Mouse (Mus musculus): ENCODE data around the gene Cacng5. TPM values are rescaled to one million over a fixed set of nuclear protein-coding genes. Genes with fewer than 3 reads are reported as not detected.

Cacng5 gene
- 0.28 and 0.34 TPM in 2 replicates for polyA plus RNA-seq (2015; fragmentation: Nextera tagmentation; extraction: Ambion mirVana)

DNA sequence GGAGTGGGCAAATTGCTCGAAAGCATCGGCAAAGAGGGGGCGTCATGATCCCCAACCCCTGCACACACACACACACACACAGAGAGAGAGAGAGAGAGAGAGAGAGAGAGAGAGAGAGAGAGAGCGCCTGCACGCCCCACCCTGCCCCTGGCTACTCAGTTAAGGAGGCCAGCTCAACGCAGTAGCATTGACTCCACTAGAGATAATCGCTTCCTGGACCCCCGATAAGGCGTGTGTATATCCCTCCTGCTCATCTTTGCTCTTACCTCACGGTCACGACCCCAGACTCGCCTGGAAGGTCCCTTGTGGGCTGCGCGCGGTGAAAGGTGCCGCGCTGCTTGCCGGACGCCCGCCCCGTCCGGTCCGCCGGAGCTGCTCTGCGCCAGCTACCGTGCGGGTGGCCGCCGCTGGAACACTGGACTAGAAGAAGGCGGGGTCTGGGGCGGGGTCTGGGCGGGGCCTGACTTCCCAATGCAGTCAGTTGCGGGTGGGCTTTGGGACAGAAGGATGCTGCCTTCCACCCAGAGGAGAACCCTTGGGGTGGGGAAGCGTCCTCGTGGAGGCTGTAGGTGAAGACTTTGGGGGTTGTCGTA lies at the start of gene Cacng5:
Gene Cacng5 (minus strand): TSS at position 422 of the 593 bp plus-strand sequence.
- H3K27ac ChIP-seq (ENCODE audit: low read length): no peak within 1 kb of the TSS
- H3K4me1 ChIP-seq (ENCODE audit: control insufficient read depth, insufficient read depth, low read length): 0 out of 2 replicates have a peak, but pooled peaks cover 2% of the 10 kb centered on the region
- WGBS: 6% methylated on average over 36 of the region's 36 CpGs
- peak within 1 kb of the TSS; percentile 61 for H3K4me2 ChIP-seq (ENCODE audit: low read depth, low read length)
- 0 out of 2 replicates have a peak, but pooled peaks have one; percentile 59 for ATAC-seq
- H3K4me3 ChIP-seq (ENCODE audit: low read length): peak within 1 kb of the TSS; percentile 37
- H3K36me3 ChIP-seq (ENCODE audit: control insufficient read depth, insufficient read depth, low read length): no peaks in the 10 kb centered on the region
- H3K9me3 ChIP-seq (ENCODE audit: control insufficient read depth, low read length): no peaks in the 10 kb centered on the region
- H3K9ac ChIP-seq (ENCODE audit: low read depth, low read length): no peak within 1 kb of the TSS
- H3K27me3 ChIP-seq (replicated peaks; ENCODE audit: control insufficient read depth, insufficient read depth, low read length): peaks cover 11% of the 10 kb centered on the region; the same call in 1 of the 2 replicates

DNA sequence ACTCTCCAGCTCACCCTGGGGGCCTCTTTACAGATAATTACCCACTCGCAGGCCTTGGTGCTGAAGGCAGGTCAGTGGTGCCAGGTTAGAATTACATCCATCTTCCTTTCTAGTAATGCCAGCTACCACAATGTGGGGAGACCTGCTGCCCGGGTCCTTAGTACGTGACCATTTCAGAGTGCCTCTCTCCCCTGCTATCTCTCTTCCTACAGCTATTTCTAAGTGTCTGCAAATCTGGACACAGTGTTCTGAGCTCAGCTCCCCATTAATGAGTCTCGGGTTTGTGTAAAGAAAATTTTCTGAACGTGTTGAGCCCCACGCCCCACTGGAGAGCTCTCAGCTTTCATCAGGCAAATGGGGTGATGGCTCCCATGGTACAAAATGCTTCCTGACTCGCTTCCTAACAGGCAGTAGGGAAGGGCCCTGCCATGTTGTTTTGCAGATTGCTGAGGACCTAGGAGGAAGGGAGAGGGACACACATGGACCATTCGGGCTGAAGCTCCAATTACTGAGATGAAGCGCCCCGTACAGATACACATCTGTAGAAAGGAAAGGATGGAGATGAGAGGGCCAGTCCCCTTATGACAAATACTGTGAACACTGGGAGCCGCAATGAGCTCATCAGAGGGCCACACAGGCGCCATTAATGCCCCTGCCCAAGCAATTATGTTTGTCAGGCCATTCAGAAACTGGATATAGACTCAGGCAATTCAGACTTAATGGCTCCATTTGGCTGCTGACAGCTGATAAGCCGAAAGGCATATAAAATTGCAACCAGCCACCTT lies 42.9 kb upstream of the Cacng5 start:
- Histone ChIP-seq H3K9me3 (ENCODE audit: control insufficient read depth, low read length) (0 out of 2 replicates have a peak, but pooled peaks cover 3% of the 10 kb centered on the region), H3K4me3 (ENCODE audit: low read length) (no peak overlapping the region), H3K36me3 (ENCODE audit: control insufficient read depth, insufficient read depth, low read length) (peaks cover 6% of the 10 kb centered on the region), H3K27me3 (replicated peaks; ENCODE audit: control insufficient read depth, insufficient read depth, low read length) (no peaks in the 10 kb centered on the region), H3K4me1 (ENCODE audit: control insufficient read depth, insufficient read depth, low read length) (no peaks in the 10 kb centered on the region), H3K4me2 (ENCODE audit: low read depth, low read length) (no peak overlapping the region), H3K9ac (ENCODE audit: low read depth, low read length) (no peak overlapping the region), H3K27ac (ENCODE audit: low read length) (no peak overlapping the region)
- WGBS: 81% methylated on average over 13 of the region's 13 CpGs
- no peak for ATAC-seq

DNA sequence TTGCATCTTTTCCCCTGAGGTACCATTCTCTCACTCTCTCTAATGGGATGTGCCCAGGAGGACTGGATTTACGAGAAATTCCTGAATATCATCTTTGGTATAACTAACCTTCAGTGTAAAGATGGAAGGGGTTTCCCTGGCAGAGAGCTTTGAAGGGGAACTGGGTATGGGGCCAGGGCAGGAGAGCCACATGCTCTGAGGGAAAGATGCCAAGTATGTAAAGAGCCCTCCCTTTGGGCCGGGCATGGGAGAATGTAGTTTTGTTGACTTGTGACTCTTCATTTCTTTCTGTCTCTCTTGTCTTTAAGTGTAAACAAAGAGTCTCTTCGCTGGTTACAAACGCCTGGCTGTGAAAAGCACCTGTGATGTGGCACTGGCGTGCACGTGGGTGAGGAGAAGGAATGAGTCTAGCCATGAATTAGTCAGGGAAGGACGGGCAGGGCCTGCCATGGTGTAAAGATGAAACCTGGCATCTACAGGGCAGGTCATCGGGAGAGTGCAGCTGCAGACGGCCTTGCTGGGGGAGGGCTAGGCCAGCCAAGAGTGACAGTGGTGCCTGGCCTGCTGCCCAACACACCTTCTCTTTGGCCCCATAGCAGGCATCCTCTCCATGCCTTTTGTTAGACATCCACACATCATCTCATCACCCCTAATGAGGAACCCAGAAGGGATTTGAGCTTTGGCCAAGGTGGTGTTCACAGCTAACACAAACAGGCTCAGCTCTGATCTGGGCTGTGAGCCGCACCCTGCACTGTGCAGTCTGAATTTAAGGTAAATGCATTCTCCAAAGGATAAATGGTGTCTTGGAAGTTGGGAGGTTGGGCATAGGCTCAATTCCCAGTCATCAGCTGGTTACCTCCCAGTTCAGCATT lies 40.6 kb upstream of the Cacng5 start:
- peaks cover under 1% of the 10 kb centered on the region for H3K36me3 ChIP-seq (ENCODE audit: control insufficient read depth, insufficient read depth, low read length)
- 77% methylated on average over 10 of the region's 10 CpGs for WGBS
- no peak overlapping the region for H3K9ac ChIP-seq (ENCODE audit: low read depth, low read length)
- no peaks in the 10 kb centered on the region for H3K4me1 ChIP-seq (ENCODE audit: control insufficient read depth, insufficient read depth, low read length)
- no peaks in the 10 kb centered on the region for H3K27me3 ChIP-seq (replicated peaks; ENCODE audit: control insufficient read depth, insufficient read depth, low read length)
- H3K4me3 ChIP-seq (ENCODE audit: low read length): no peak overlapping the region
- H3K4me2 ChIP-seq (ENCODE audit: low read depth, low read length): no peak overlapping the region
- ATAC-seq: no peak
- H3K9me3 ChIP-seq (ENCODE audit: control insufficient read depth, low read length): 0 out of 2 replicates have a peak, but pooled peaks cover 3% of the 10 kb centered on the region
- H3K27ac ChIP-seq (ENCODE audit: low read length): no peak overlapping the region

DNA sequence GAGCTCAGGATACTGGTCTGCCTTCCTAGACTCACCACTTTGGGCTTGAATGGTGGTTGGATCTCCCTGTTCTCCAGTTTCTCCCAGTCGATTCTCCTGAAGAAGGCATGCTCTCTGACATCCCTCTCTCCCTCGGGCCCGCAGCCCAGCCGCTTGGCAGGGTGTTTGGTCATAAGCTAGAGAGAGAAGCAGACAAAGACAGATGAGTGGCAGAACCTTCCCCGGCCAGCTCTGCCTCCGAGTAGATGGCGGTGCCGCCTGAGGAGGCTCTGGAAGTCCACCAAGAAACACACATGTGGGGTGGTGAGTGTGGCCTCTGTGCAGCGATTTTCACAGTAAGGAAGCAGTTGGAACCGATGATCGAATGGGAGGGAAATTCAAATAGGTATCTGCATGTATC lies 36.6 kb upstream of the Cacng5 start:
- no peaks in the 10 kb centered on the region for H3K9me3 ChIP-seq (ENCODE audit: control insufficient read depth, low read length)
- no peak overlapping the region for H3K4me2 ChIP-seq (ENCODE audit: low read depth, low read length)
- no peak overlapping the region for H3K9ac ChIP-seq (ENCODE audit: low read depth, low read length)
- H3K4me1 ChIP-seq (ENCODE audit: control insufficient read depth, insufficient read depth, low read length): no peaks in the 10 kb centered on the region
- H3K27me3 ChIP-seq (replicated peaks; ENCODE audit: control insufficient read depth, insufficient read depth, low read length): no peaks in the 10 kb centered on the region
- no peak for ATAC-seq
- H3K4me3 ChIP-seq (ENCODE audit: low read length): no peak overlapping the region
- 88% methylated on average over 11 of the region's 11 CpGs for WGBS
- no peaks in the 10 kb centered on the region; the same call in 1 of the 2 replicates for H3K36me3 ChIP-seq (ENCODE audit: control insufficient read depth, insufficient read depth, low read length)
- no peak overlapping the region for H3K27ac ChIP-seq (ENCODE audit: low read length)

DNA sequence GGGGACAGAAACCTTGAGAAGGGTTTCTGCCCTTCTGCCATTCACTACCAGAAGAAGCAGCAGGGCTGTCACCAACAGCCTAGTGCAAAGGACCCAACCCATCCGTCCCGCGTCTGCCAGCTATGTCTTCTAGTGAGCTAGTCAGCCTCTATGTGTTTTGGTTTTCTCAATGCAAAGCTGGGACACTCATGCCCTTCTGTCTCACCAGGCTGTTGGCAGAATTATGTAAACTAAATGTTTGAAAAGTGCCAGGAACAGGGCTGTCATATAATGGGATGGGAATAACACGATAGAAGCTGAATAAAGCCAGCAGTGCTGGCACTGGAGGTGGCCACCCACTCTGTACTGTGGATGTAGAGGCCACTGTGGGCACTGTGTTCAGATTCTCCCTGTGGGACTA lies 35.8 kb upstream of the Cacng5 start:
- H3K4me1 ChIP-seq (ENCODE audit: control insufficient read depth, insufficient read depth, low read length): no peaks in the 10 kb centered on the region
- H3K4me2 ChIP-seq (ENCODE audit: low read depth, low read length): no peak overlapping the region
- ATAC-seq: no peak
- no peak overlapping the region for H3K9ac ChIP-seq (ENCODE audit: low read depth, low read length)
- no peak overlapping the region for H3K27ac ChIP-seq (ENCODE audit: low read length)
- no peaks in the 10 kb centered on the region; the same call in 1 of the 2 replicates for H3K36me3 ChIP-seq (ENCODE audit: control insufficient read depth, insufficient read depth, low read length)
- H3K9me3 ChIP-seq (ENCODE audit: control insufficient read depth, low read length): no peaks in the 10 kb centered on the region
- H3K4me3 ChIP-seq (ENCODE audit: low read length): no peak overlapping the region
- 89% methylated on average over 4 of the region's 4 CpGs for WGBS
- H3K27me3 ChIP-seq (replicated peaks; ENCODE audit: control insufficient read depth, insufficient read depth, low read length): no peaks in the 10 kb centered on the region

DNA sequence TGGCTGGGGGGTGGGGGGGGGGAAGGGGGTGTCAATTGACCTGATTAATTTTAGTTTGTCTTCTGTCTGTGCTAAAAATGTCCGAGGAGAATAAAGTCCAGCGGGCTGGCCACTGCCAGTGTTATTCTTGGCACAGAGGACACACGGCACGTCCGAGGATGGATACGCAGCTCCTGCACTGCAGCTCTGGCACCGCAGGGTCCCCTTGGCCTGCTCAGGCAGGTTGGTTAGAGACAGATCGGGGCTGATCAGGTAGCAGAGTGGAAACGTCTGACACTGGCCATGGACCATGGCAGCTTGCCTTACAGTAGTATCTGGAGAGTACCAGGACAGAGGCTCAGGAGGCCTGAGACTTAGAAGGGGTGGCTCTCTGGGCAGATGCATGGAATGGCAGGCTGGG lies 35.4 kb upstream of the Cacng5 start:
- H3K9me3 ChIP-seq (ENCODE audit: control insufficient read depth, low read length): no peaks in the 10 kb centered on the region
- ATAC-seq: no peak
- H3K4me2 ChIP-seq (ENCODE audit: low read depth, low read length): no peak overlapping the region
- H3K27me3 ChIP-seq (replicated peaks; ENCODE audit: control insufficient read depth, insufficient read depth, low read length): no peaks in the 10 kb centered on the region
- no peak overlapping the region for H3K4me3 ChIP-seq (ENCODE audit: low read length)
- WGBS: 79% methylated on average over 9 of the region's 9 CpGs
- H3K36me3 ChIP-seq (ENCODE audit: control insufficient read depth, insufficient read depth, low read length): no peaks in the 10 kb centered on the region; the same call in 1 of the 2 replicates
- no peaks in the 10 kb centered on the region for H3K4me1 ChIP-seq (ENCODE audit: control insufficient read depth, insufficient read depth, low read length)
- no peak overlapping the region for H3K9ac ChIP-seq (ENCODE audit: low read depth, low read length)
- H3K27ac ChIP-seq (ENCODE audit: low read length): no peak overlapping the region

DNA sequence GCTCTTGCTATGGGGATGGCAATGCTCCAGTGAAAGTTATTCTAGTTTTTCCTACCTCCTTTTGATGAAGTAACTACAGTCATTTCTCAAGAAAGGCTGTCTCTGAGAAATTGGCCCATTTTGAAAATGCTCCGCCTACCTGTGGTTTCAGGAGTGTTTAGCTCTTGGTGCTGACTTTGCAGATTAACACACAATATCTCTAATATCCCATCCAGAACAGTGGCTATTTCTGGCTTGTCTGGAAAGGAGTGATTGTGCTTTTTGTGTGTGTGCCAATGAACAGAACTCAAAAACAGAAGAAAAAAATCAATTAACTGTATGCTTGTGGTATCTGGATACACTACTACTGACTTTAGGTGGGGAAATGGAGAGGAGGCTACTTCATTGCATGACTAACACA lies 33.1 kb upstream of the Cacng5 start:
- Histone ChIP-seq H3K27ac (ENCODE audit: low read length) (no peak overlapping the region), H3K4me1 (ENCODE audit: control insufficient read depth, insufficient read depth, low read length) (no peaks in the 10 kb centered on the region), H3K4me2 (ENCODE audit: low read depth, low read length) (no peak overlapping the region), H3K4me3 (ENCODE audit: low read length) (no peak overlapping the region), H3K36me3 (ENCODE audit: control insufficient read depth, insufficient read depth, low read length) (peaks cover 7% of the 10 kb centered on the region), H3K9me3 (ENCODE audit: control insufficient read depth, low read length) (no peaks in the 10 kb centered on the region), H3K9ac (ENCODE audit: low read depth, low read length) (no peak overlapping the region), H3K27me3 (replicated peaks; ENCODE audit: control insufficient read depth, insufficient read depth, low read length) (no peaks in the 10 kb centered on the region)
- no peak for ATAC-seq
- WGBS: 100% methylated on average over 1 of the region's 1 CpGs

DNA sequence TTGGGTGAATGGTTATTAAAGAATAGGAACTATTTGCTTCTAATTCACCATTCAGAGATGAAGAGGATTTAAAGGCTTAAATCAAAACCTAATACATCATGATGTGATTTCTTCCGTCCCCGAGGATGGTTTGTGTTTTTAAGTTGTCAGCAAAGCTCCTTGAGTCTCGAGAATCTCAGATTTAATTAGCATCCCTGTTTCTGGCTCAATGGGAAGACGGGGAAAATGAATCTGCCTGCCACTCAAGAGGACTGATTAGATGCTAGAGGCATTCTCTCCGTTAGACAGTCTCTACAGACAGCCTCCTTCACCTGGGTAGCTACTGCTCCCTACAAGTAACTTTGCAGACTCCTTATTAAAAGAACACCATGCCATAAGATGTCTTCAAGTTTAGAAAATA lies 32.0 kb upstream of the Cacng5 start:
- H3K4me2 ChIP-seq (ENCODE audit: low read depth, low read length): no peak overlapping the region
- H3K27ac ChIP-seq (ENCODE audit: low read length): no peak overlapping the region
- no peaks in the 10 kb centered on the region for H3K27me3 ChIP-seq (replicated peaks; ENCODE audit: control insufficient read depth, insufficient read depth, low read length)
- no peak overlapping the region for H3K4me3 ChIP-seq (ENCODE audit: low read length)
- H3K9ac ChIP-seq (ENCODE audit: low read depth, low read length): no peak overlapping the region
- 68% methylated on average over 5 of the region's 5 CpGs for WGBS
- no peaks in the 10 kb centered on the region for H3K9me3 ChIP-seq (ENCODE audit: control insufficient read depth, low read length)
- H3K36me3 ChIP-seq (ENCODE audit: control insufficient read depth, insufficient read depth, low read length): peaks cover 7% of the 10 kb centered on the region; the same call in 1 of the 2 replicates
- no peak for ATAC-seq
- no peaks in the 10 kb centered on the region for H3K4me1 ChIP-seq (ENCODE audit: control insufficient read depth, insufficient read depth, low read length)

DNA sequence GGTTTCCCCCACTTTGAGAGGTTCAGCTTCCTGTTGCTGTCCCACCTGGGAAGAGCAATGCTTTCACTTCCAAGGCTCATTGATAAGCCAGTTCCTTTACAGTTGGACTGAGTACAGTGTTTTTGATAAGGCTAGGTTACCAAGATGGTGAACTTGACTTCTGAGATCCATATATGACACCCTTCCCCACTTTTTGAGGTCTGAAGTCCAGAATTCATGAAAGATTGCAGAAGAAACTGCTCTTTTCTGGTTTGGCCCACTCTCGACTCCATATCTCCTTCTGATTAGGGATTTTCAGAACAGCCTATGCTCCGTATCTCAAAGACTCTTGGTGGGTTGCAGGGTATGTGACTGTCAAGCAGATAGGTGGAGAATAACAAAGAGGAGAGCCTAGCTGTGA lies 22.1 kb upstream of the Cacng5 start:
- H3K36me3 ChIP-seq (ENCODE audit: control insufficient read depth, insufficient read depth, low read length): peaks cover 14% of the 10 kb centered on the region
- no peak overlapping the region for H3K4me2 ChIP-seq (ENCODE audit: low read depth, low read length)
- no peak overlapping the region for H3K27ac ChIP-seq (ENCODE audit: low read length)
- no peak for ATAC-seq
- H3K27me3 ChIP-seq (replicated peaks; ENCODE audit: control insufficient read depth, insufficient read depth, low read length): no peaks in the 10 kb centered on the region
- H3K4me3 ChIP-seq (ENCODE audit: low read length): no peak overlapping the region
- WGBS: 90% methylated on average over 2 of the region's 2 CpGs
- H3K4me1 ChIP-seq (ENCODE audit: control insufficient read depth, insufficient read depth, low read length): no peaks in the 10 kb centered on the region
- no peak overlapping the region for H3K9ac ChIP-seq (ENCODE audit: low read depth, low read length)
- H3K9me3 ChIP-seq (ENCODE audit: control insufficient read depth, low read length): peaks cover 8% of the 10 kb centered on the region; the same call in 1 of the 2 replicates

Data from intestine, embryonic 16.5 days (tissue).